Mouse (Mus musculus) embryonic fibroblast, embryonic 13.5 days (primary cell): ENCODE data around the gene Taf15.

Source experiments
- CTCF ChIP-seq: IDR thresholded peaks from 2 replicates; pipeline ENCODE4 v1.5.1; 2011; ENCODE audit warnings: mild to moderate bottlenecking, control low read depth, low read length, moderate library complexity, borderline replicate concordance; ENCODE audit not compliant: insufficient read depth
- POLR2A ChIP-seq: IDR thresholded peaks from 2 replicates; pipeline ENCODE4 v1.6.1; 2011; ENCODE audit warnings: low read depth, mild to moderate bottlenecking, control low read depth, low read length, moderate library complexity

- TF ChIP-seq POLR2A: no peak
- no peak for TF ChIP-seq CTCF
These were observed 21.6 kb upstream of the Taf15 start for GRCm38 (mm10) chr11:83451281-83451680.
